Mouse (Mus musculus): ENCODE results near the gene Htr2b. TPM values are rescaled to one million over a fixed set of nuclear protein-coding genes. Genes with fewer than 3 reads are reported as not detected.

Gene Htr2b
- total and polyA plus RNA-seq, 3 experiments, result 0.47 TPM; not detected in 2

DNA sequence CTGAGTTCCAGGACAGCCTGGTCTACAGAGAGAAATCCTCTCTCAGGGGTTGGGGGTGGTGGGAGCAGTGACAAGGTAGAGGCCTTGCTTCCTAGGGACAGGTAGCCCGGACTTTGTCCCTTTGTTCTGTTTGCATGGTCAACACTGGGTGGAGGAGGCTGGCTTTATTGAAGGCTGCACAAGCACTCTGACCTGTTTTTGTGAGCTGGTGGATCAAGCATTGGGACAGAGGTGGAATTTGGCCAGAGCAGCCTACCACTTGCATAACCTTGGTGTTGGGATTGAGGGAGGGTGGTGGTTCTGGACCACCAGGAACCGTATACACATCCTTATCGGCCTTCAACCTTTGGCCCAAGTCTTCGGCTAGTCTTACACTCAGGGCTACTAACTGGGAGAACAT is 55.5 kb downstream of the Htr2b start:
- Histone ChIP-seq H3K4me2 (ENCODE audit: insufficient read depth, low read depth, poor library complexity, severe bottlenecking) (no peak overlapping the region), H3K27ac (ENCODE audit: insufficient read depth, low read depth) (no peak overlapping the region), H3K79me2 (replicated peaks; ENCODE audit: control insufficient read depth, extremely low read depth, insufficient read depth, poor library complexity, severe bottlenecking) (no peaks in the 10 kb centered on the region), H3K36me3 (replicated peaks in 1 of 2; ENCODE audit: control insufficient read depth in 1 of 2, insufficient read depth in 1 of 2, low read length in 1 of 2) (no peaks in the 10 kb centered on the region), H3K4me3 (replicated peaks in 1 of 3; ENCODE audit: low read depth in 2 of 3, low read length in 2 of 3, poor library complexity in 1 of 3) (no peak overlapping the region), H3K9ac (ENCODE audit: insufficient read depth, low read depth) (no peak overlapping the region), H3K27me3 (replicated peaks) (peaks cover 36% of the 10 kb centered on the region), H3K4me1 (ENCODE audit: control insufficient read depth in 1 of 2, insufficient read depth in 2 of 2) (peaks cover 0 to 8% of the 10 kb centered on the region in 2 experiments; a peak in 1 of 4 replicates), H3K9me3 (replicated peaks; ENCODE audit: low read length) (no peaks in the 10 kb centered on the region)
- no peak for TF ChIP-seq ELF1 (IDR thresholded peaks at IDR 0.05; ENCODE audit: low read depth, low read length)
- TF ChIP-seq ETS1 (conservative IDR thresholded peaks at IDR 0.05; ENCODE audit: low read depth, low read length), result no peak
- DNase-seq (ENCODE audit: extremely low read depth), result no peak
- dilution Hi-C loops (cut with MboI; ENCODE audit: extremely low pct_ligation_motif_present, extremely low pct_unique_long_range_greater_than_20kb, low sequenced_read_pairs), result no loop called here
- in situ Hi-C loops (cut with MboI; ENCODE audit: low pct_ligation_motif_present, low pct_unique_long_range_greater_than_20kb, low sequenced_read_pairs), result no loop called here

- in situ Hi-C loops (cut with MboI; ENCODE audit: low pct_ligation_motif_present, low pct_unique_long_range_greater_than_20kb, low sequenced_read_pairs) (no loop called here), dilution Hi-C loops (cut with MboI; ENCODE audit: extremely low pct_ligation_motif_present, extremely low pct_unique_long_range_greater_than_20kb, low sequenced_read_pairs) (no loop called here)
- Histone ChIP-seq H3K9ac (ENCODE audit: insufficient read depth, low read depth) (no peak overlapping the region), H3K4me1 (ENCODE audit: control insufficient read depth in 1 of 2, insufficient read depth in 2 of 2) (peaks cover 0 to 8% of the 10 kb centered on the region in 2 experiments; a peak in 1 of 4 replicates), H3K4me2 (ENCODE audit: insufficient read depth, low read depth, poor library complexity, severe bottlenecking) (no peak overlapping the region), H3K9me3 (replicated peaks; ENCODE audit: low read length) (peaks cover 3% of the 10 kb centered on the region), H3K36me3 (replicated peaks in 1 of 2; ENCODE audit: control insufficient read depth in 1 of 2, insufficient read depth in 1 of 2, low read length in 1 of 2) (no peaks in the 10 kb centered on the region), H3K79me2 (replicated peaks; ENCODE audit: control insufficient read depth, extremely low read depth, insufficient read depth, poor library complexity, severe bottlenecking) (no peaks in the 10 kb centered on the region), H3K4me3 (replicated peaks in 1 of 3; ENCODE audit: low read depth in 2 of 3, low read length in 2 of 3, poor library complexity in 1 of 3) (no peak overlapping the region), H3K27ac (ENCODE audit: insufficient read depth, low read depth) (no peak overlapping the region), H3K27me3 (replicated peaks) (peaks cover 36% of the 10 kb centered on the region)
- no peak for TF ChIP-seq POLR2AphosphoS2 (IDR thresholded peaks at IDR 0.05; ENCODE audit: low read depth, low read length)
- no peak for DNase-seq (ENCODE audit: extremely low read depth)
Measured at GRCm38 (mm10) chr1:86054943-86055342, 56.8 kb downstream of the Htr2b start.

GRCm38 (mm10) chr1:86053198-86053921 is 58.4 kb downstream of the Htr2b start:
- no peaks in the 10 kb centered on the region for H3K36me3 ChIP-seq (replicated peaks in 1 of 2; ENCODE audit: control insufficient read depth in 1 of 2, insufficient read depth in 1 of 2, low read length in 1 of 2)

More at GRCm38 (mm10) chr1:86053198-86053921, 58.4 kb downstream of the Htr2b start:
- no peak for DNase-seq (ENCODE audit: extremely low read depth)
- dilution Hi-C loops (cut with MboI; ENCODE audit: extremely low pct_ligation_motif_present, extremely low pct_unique_long_range_greater_than_20kb, low sequenced_read_pairs), result no loop called here
- Histone ChIP-seq H3K79me2 (replicated peaks; ENCODE audit: control insufficient read depth, extremely low read depth, insufficient read depth, poor library complexity, severe bottlenecking) (no peaks in the 10 kb centered on the region), H3K4me1 (ENCODE audit: control insufficient read depth in 1 of 2, insufficient read depth in 2 of 2) (no peaks in the 10 kb centered on the region), H3K27ac (ENCODE audit: insufficient read depth, low read depth) (no peak overlapping the region), H3K4me2 (ENCODE audit: insufficient read depth, low read depth, poor library complexity, severe bottlenecking) (no peak overlapping the region), H3K9ac (ENCODE audit: insufficient read depth, low read depth) (no peak overlapping the region), H3K9me3 (replicated peaks; ENCODE audit: low read length) (peaks cover 3% of the 10 kb centered on the region), H3K27me3 (replicated peaks) (peaks cover 44% of the 10 kb centered on the region), H3K4me3 (replicated peaks in 1 of 3; ENCODE audit: low read depth in 2 of 3, low read length in 2 of 3, poor library complexity in 1 of 3) (no peak overlapping the region)
- TF ChIP-seq MAFK (IDR thresholded peaks at IDR 0.05; ENCODE audit: insufficient replicate concordance, low read length) (no peak), GABPA (IDR thresholded peaks at IDR 0.05; ENCODE audit: insufficient replicate concordance, low read depth, low read length) (no peak), ELF1 (IDR thresholded peaks at IDR 0.05; ENCODE audit: low read depth, low read length) (no peak), KAT2A (IDR thresholded peaks at IDR 0.05; ENCODE audit: insufficient replicate concordance, low read length) (no peak), RCOR1 (conservative IDR thresholded peaks at IDR 0.05; ENCODE audit: low read depth, low read length) (no peak), ZC3H11A (IDR thresholded peaks at IDR 0.05; ENCODE audit: low read depth, low read length) (no peak), SIN3A (IDR thresholded peaks at IDR 0.05; ENCODE audit: low read length) (no peak), USF1 (IDR thresholded peaks at IDR 0.05; ENCODE audit: low read depth, low read length) (no peak), CTCF (conservative IDR thresholded peaks at IDR 0.05 in 1 of 2, IDR thresholded peaks at IDR 0.05 in 1 of 2; ENCODE audit: low read depth in 2 of 2, low read length in 2 of 2) (no peak), POLR2AphosphoS2 (IDR thresholded peaks at IDR 0.05; ENCODE audit: low read depth, low read length) (no peak), JUND (conservative IDR thresholded peaks at IDR 0.05; ENCODE audit: low read depth, low read length) (no peak), CHD1 (IDR thresholded peaks at IDR 0.05; ENCODE audit: low read depth, low read length) (no peak), USF2 (conservative IDR thresholded peaks at IDR 0.05; ENCODE audit: low read depth, low read length) (no peak), SMC3 (IDR thresholded peaks at IDR 0.05; ENCODE audit: low read depth, low read length) (no peak), MAZ (IDR thresholded peaks at IDR 0.05; ENCODE audit: low read depth, low read length) (no peak), MYC (IDR thresholded peaks at IDR 0.05; ENCODE audit: low read depth, low read length) (no peak), MAX (IDR thresholded peaks at IDR 0.05; ENCODE audit: low read length) (no peak), PAX5 (IDR thresholded peaks at IDR 0.05; ENCODE audit: low read length) (no peak), JUN (IDR thresholded peaks at IDR 0.05; ENCODE audit: insufficient read depth, low read depth, low read length) (no peak), ZMIZ1 (IDR thresholded peaks at IDR 0.05; ENCODE audit: low read depth, low read length) (no peak)
- in situ Hi-C loops (cut with MboI; ENCODE audit: low pct_ligation_motif_present, low pct_unique_long_range_greater_than_20kb, low sequenced_read_pairs), result no loop called here
